Mouse (Mus musculus) pancreas, adult 10 weeks (tissue): ENCODE results near the gene Fkbpl. TPM values are rescaled to one million over a fixed set of nuclear protein-coding genes. Genes with fewer than 3 reads are reported as not detected.

Experiments used
- polyA plus RNA-seq: library from polyadenylated mRNA; stranded (reverse); fragments of 350-450 nt; fragmentation: Illumina TruSeq; extraction: RNeasy Lipid Tissue Mini Kit (QIAGEN cat#74804); gene quantifications from one replicate; pipeline ENCODE4 v1.2.3, GENCODE M21; 2015; ENCODE audit warnings: low read depth, low replicate concordance; ENCODE audit not compliant: insufficient read depth

The Fkbpl gene
- 2.0 TPM for polyA plus RNA-seq

DNA sequence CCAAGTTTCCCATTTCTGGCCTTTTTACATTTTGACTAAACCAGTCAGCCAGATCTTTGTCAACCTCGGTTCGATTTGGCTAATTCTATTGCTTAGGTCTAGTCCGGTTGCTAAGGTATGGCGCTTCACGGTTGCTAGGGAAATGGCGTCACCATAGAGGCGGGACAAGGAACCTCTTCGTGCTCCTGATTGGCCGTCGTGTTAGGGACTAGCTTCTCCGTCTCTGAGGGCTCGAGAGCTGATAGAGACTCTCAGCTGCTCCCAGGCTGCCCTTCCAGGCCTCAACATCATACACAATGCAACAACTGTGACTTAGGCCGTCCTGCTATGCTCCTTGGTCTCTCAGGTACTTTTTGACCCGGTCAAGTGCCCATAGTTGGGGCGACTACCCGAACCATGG lies at the start of gene Fkbpl:
TSS of gene Fkbpl (plus strand) at position 157 of the 400 bp plus-strand sequence.

DNA sequence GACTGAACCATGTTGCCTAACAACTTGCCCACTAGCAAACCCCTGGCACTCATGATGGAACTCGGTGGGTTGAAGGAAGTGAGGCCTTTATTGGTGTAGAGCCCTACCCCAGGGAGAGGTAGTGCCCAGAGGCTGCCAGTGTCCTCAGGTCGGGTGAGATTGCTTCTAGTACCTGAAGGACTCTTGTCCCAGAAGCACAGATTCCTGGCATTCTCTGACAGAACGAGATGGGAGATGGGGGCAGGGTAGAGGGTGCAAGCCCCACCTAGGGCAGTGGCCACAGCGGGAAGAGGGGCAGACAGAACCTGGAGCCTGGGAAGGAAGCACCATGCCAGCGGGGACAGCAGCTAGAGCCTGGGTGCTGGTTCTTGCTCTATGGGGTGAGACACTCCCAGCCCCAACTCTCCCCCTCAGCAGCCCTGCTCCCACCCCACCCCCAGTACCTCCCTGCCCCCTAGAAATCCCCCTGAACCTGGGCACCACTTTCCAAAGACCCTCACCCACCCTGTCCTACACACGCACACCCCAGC lies 46.9 kb upstream of the Fkbpl start, which contains the start of gene Ager:
TSS of gene Ager (plus strand) at position 297 of the 530 bp plus-strand sequence.

DNA sequence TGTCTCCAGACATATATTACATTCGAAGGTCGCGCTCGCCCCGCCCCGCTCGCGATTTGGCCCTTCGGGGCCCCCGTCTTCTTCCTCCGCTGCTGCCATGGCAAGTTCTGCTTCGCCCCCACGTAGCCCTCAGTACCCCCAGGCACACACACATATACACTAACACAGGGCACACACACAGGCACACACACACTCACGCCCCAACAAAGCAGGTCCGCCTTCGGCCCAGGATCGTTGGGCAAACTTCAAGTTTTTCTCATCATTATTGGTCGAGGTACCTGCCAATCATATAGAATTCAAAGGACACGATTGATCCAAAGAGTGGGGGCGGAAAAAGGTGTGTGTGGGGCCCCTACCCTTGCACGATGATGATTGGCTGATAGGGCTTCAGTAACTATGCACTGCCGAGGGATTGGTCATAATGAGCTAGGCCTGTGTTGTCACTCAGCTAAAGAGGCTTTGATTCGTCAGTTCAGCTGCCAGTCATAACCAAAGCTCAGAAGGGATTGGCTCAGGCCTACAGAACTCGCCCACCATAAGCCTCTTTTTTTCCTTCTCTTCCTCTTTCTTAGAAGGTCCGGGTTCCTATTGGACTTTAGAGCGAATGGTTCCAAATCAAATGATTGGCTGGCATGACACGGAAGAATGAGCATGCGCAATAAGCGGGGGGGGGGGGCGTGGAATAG lies 41.0 kb upstream of the Fkbpl start, which contains the start of gene Rnf5:
TSS of gene Rnf5 (minus strand) at position 316 of the 686 bp plus-strand sequence.

GRCm38 (mm10) chr17:34604061-34604508 lies 40.5 kb upstream of the Fkbpl start, which contains the start of gene Agpat1:
Agpat1 (plus strand) TSS chr17:34604262.

DNA sequence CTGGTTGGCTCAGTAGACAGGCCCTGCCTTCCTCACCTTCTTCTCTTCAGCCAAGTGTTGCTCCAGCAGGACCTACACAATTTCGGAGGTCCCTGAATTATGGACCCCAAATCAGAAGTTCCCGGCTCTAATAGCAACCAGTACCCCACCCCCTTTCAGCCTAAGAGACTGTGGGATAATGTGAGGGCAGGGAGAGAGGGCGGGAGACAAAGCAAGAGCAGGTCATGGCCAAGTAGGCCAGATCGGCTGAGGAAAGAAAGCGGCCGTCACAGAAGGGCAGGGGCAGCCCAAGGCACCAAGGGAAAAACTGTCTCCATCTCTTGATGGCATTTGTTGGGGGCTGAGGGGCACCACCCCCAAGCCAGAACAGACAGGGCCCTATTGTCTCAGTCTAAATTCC lies 28.7 kb upstream of the Fkbpl start, which contains the start of gene Egfl8:
TSS of gene Egfl8 (minus strand) at position 101 of the 400 bp plus-strand sequence.

GRCm38 (mm10) chr17:34627943-34628643 lies 16.5 kb upstream of the Fkbpl start, which contains the start of gene Ppt2:
Ppt2 (minus strand) TSS chr17:34628510.

DNA sequence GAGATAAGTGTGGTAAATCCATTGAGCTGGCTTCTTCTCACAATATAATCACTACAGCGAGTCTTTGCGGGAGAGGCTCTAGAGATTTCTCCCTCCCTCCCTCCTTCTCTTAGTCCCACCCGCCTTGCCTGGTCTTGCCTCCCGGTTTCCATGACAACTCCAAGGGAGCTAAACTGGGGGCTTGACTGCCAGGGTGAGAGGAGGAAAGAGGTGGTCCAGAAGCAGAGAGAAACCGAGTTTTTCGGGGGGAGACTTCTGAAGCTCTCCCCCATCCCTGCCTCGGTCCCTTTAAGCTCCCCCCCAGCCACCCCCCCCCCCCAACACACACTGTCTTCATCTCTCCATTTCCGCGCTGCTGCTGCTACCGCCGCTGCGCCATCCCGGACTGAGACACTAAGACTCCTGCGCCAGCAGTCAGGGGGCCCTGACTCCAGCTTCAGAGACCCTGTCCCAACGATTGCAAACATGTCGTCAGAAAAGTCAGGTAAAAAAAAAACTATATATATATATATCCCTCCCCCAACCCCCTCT lies 15.3 kb upstream of the Fkbpl start, which contains the start of gene Prrt1:
TSS of gene Prrt1 (plus strand) at position 313 of the 531 bp plus-strand sequence.

DNA sequence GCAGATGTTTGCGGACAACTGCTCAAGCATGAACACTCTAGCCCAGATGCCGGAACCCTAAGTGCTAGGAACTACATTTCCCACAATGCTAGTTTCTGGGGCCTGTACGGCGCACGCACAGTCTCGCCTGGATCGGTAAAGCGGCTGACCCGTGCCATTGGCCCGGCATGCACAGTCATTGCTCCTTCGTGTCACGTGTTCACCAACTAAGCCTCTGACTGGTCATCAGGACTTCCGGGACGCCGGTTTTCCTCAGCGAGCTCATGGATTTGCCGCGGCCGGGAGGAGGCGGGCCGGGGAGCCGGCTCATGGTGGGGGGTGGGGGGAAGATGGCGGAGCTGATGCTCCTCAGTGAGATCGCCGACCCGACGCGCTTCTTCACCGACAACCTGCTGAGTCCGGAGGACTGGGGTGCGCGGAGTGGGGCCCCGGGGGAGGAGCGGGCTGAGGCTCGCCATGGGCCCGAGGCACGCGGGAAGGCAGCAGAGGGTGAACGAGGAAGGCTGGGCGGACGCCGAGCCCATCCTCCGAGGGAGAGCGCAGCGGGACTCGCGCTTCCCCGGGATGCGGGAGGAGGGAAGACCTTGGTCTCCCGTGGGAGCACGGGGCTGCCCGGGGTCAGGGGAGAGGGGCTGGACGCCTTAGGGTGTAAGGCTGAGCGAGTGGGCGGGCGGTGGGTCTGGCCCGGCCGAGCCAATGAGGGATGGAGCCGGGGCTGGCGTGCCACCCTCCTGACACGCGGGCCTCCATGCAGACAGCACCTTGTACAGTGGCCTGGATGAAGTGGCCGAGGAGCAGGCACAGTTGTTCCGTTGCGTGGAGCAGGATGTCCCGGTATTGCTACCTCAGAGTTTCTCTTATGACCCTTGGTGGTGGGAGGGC lies 2.6 kb downstream of the Fkbpl start, which contains the start of gene Atf6b:
TSS of gene Atf6b (plus strand) at position 241 of the 882 bp plus-strand sequence.

DNA sequence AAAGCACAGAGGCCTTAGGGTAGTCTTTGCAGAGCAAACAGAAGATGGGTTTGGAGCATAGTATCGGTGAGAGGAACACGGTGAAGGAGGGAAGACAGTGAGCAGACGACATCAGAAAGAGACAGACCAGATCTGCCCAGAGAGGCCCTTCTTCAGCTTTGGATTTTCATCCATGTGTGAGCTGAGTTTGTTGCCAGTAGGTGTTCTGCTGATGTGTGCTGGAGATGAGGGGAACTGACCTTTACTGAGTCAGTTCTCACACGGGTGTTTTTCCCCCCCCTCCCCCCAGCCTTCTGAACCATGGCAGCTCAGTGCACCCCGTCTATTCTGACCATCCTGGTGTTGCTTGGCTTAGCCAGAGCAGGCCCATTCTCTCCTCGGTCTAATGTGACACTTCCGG lies 25.7 kb downstream of the Fkbpl start, which contains the start of gene Tnxb:
TSS of gene Tnxb (plus strand) at position 301 of the 400 bp plus-strand sequence.

Other genes starting within 250 kb of the Fkbpl start
- 4.2 TPM for gene BC051142, start 245.9 kb upstream of the Fkbpl start, polyA plus RNA-seq
- not detected for gene Btnl4, start 167.4 kb upstream of the Fkbpl start, polyA plus RNA-seq
- gene Btnl6, start 127.4 kb upstream of the Fkbpl start, polyA plus RNA-seq: not detected
- gene Notch4, start 80.5 kb upstream of the Fkbpl start, polyA plus RNA-seq: 13.4 TPM
- 13.2 TPM for gene Gpsm3, start 55.0 kb upstream of the Fkbpl start, polyA plus RNA-seq
- gene Pbx2, start 53.5 kb upstream of the Fkbpl start, polyA plus RNA-seq: 11.4 TPM
- 1.3 TPM for gene Ager, start 46.9 kb upstream of the Fkbpl start, polyA plus RNA-seq
- gene Rnf5, start 41.1 kb upstream of the Fkbpl start, polyA plus RNA-seq: 23.2 TPM
- gene Agpat1, start 40.5 kb upstream of the Fkbpl start, polyA plus RNA-seq: 22.7 TPM
- gene Egfl8, start 28.8 kb upstream of the Fkbpl start, polyA plus RNA-seq: 3.3 TPM
- 9.9 TPM for gene Ppt2, start 16.3 kb upstream of the Fkbpl start, polyA plus RNA-seq
- 5.2 TPM for gene Prrt1, start 15.2 kb upstream of the Fkbpl start, polyA plus RNA-seq
- gene Atf6b, start 2.4 kb downstream of the Fkbpl start, polyA plus RNA-seq: 10.8 TPM
- 12.0 TPM for gene Tnxb, start 25.8 kb downstream of the Fkbpl start, polyA plus RNA-seq
- gene C4b, start 99.1 kb downstream of the Fkbpl start, polyA plus RNA-seq: 20.6 TPM
- gene Cyp21a1, start 159.8 kb downstream of the Fkbpl start, polyA plus RNA-seq: 1.9 TPM
- gene Stk19, start 192.2 kb downstream of the Fkbpl start, polyA plus RNA-seq: 14.8 TPM
- gene Dxo, start 192.3 kb downstream of the Fkbpl start, polyA plus RNA-seq: 19.9 TPM
- gene Skiv2l, start 205.4 kb downstream of the Fkbpl start, polyA plus RNA-seq: 24.5 TPM
- gene Nelfe, start 205.6 kb downstream of the Fkbpl start, polyA plus RNA-seq: 11.5 TPM
- gene Cfb, start 217.8 kb downstream of the Fkbpl start, polyA plus RNA-seq: 9.5 TPM
- gene Zbtb12, start 234.7 kb downstream of the Fkbpl start, polyA plus RNA-seq: 1.5 TPM
- 4.5 TPM for gene Gm20547, start 237.3 kb downstream of the Fkbpl start, polyA plus RNA-seq